Mouse (Mus musculus) heart, adult 8-10 months (tissue): Measurements from ENCODE around the gene Fen1. TPM values are rescaled to one million over a fixed set of nuclear protein-coding genes. Genes with fewer than 3 reads are reported as not detected.
A peak's percentile ranks its signal among the peaks of the same experiment; 100 is the strongest.

Source experiments
- DNase-seq: peaks from one replicate; pipeline ENCODE4 v3.0.0; 2022; ENCODE audit warnings: low spot score
- total RNA-seq, 4 experiments: library from RNA; stranded (reverse); gene quantifications; 2 replicates each; pipeline ENCODE4 v1.2.4; 2022

Gene Fen1
- total RNA-seq, 4 experiments from 2014 or later, result 3.5 to 5.3 (median 4.9) TPM

- no peak for DNase-seq
Observed at GRCm38 (mm10) chr19:10216101-10216500, 12.1 kb upstream of the Fen1 start.

DNA sequence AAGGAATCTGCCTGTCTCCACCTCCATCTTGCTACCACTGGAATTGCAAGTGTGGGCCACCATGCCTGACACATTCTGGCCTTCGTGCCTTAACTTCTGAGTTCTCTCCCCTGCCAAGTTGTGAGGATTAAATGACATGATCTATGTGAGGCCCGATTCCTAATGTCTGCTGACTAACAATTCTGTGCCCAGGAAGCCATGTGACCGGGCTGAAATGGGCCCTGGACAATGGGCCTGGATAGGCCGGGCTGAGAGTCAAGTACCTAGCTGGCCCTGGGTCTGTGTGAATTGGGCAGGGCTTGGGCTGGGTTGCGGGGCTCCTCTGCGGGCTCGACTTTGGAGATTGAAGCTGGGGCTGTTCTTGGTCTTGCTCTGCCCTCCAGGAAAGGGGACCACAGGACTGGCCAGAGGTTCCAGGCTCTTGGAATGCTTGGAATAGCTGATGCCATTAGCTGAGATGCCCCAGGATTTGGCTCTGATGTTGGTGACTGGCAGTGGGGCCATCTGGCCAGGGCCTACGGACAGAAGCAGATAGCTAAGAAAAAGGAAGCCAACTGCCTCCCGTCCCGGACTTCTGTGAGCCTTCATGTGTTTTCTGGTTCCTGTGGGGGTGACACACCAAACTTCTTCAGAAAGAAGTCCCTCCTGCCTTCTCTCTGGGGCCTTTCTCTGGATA lies 10.0 kb upstream of the Fen1 start:
- peak; percentile 55 for DNase-seq

GRCm38 (mm10) chr19:10210885-10211284 lies 6.9 kb upstream of the Fen1 start:
- no peak for DNase-seq

- DNase-seq, result peak; percentile 55
Observed at GRCm38 (mm10) chr19:10208851-10209250, 4.9 kb upstream of the Fen1 start.

GRCm38 (mm10) chr19:10205051-10205450 lies 1.1 kb upstream of the Fen1 start:
- DNase-seq, result no peak

GRCm38 (mm10) chr19:10204616-10205001 lies 640 bp upstream of the Fen1 start:
- DNase-seq, result peak; percentile 57

GRCm38 (mm10) chr19:10203146-10203847 lies 672 bp downstream of the Fen1 start:
- no peak for DNase-seq

DNA sequence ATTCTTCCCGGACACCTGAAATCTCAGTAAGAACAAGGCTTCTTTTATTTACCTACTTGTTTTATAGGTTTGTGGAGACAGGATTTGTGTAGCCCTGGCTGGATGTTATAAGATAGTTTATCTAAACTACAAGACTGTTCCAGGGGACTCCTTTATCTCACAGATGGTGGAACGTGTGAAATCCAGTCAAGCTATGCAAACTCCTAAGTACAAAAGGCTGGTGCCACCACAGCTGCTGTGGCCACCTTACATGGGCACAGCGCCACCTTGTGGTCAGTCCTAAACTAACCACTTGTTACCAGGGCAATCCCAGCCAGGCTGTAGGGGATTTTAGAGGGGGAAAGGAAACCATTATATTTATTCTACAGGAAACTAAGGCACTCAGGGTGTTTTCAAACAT lies 5.2 kb downstream of the Fen1 start:
- DNase-seq, result peak; percentile 75

DNA sequence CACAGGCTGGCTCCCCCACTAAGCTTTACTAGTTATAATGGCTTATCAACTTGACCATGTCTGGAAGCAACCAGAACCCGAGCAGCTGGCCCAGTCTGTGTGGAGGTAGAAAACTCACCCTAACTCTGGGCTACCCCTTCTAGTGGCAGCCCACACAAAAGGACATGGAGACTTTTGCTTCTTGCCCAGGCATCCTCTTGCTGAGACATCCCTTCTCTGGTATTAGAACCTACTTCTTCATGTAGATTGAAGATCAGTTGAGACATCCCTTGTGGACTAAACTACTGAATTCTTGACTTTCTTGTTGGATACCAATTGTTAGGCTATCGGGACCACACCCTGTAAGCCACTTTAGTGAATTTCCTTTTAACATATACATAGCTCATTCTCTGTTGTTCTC lies 5.7 kb downstream of the Fen1 start:
- DNase-seq, result no peak

GRCm38 (mm10) chr19:10197130-10197529 lies 6.8 kb downstream of the Fen1 start:
- no peak for DNase-seq

DNA sequence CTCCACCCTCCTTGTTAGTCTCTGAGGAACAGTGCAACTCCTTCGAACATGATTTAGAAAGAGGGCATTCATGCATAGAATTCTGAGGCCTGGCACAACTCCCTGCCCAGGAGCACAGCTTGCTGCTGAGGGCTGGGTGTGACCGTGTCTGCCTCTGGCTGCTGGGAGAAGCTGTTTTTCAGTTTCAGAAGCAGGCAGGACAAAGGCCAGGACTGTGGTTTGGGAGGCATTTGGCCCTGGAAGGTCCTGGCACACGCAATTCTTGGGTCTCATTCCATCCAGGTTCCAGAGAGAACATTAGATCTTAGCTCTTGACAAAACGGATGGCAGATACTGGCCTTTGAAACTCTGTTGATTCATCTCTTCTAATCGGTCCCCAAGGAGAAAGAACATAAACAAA lies 8.7 kb downstream of the Fen1 start:
- DNase-seq, result no peak

- DNase-seq, result no peak
Observed at GRCm38 (mm10) chr19:10194337-10194736, 9.6 kb downstream of the Fen1 start.

DNA sequence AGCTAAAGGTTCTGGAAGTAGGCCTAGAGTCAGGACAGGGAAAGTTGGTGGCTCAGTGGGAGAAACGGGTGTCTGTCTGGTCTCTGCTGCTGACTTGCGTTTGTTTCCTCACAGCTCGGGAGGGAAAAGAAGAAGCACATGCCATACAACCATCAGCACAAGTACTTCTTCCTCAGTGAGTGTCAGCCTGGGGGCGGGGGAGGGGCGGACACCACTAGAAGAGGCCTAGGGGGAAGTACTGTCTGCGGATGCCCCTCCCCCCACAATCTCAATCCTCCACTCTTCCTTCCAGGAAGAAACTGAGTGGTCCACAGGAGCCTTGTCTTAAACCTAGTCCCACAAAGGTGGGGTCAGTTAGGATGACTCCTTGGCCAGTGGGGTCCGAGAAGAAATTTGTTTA lies 12.6 kb downstream of the Fen1 start:
- no peak for DNase-seq

DNA sequence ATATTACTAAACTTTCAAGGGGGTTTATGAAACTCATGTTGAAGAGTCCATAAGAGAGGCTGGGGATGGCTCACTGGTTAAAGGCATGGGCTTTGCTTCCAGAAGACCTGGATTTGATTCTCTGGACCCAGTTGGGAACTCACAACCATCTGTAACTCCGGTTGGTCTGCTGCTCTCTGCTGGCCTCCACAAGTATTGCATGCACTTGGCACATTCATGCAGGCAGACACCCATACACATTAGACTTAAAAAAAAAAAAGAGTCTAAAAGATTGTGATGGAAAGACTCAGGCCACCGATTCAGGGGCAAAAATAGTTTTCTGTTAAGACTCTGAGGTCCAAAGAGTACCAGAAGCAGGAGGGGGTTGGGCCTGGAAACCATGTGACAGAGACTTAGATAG lies 13.2 kb downstream of the Fen1 start:
- peak; percentile 62 for DNase-seq

DNA sequence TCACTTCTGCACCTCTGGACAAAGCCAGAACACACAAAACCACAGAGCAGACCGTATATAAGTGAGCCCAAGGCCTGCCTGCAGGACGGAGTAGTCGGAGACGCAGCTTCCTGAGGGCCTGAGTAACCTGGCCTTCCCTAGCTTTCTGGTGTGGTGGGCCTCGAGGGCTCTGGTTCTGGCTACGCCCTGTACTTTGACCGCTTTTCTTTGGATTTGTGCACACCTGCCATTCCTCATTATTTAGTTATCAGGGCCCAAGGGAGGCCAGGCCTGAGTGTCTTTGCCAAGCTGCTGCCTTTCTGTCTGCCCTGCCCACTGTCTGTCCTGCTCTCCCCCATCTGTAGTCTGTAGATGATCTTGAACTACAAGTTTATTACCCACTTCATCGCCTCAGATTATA lies 14.0 kb downstream of the Fen1 start:
- no peak for DNase-seq

DNA sequence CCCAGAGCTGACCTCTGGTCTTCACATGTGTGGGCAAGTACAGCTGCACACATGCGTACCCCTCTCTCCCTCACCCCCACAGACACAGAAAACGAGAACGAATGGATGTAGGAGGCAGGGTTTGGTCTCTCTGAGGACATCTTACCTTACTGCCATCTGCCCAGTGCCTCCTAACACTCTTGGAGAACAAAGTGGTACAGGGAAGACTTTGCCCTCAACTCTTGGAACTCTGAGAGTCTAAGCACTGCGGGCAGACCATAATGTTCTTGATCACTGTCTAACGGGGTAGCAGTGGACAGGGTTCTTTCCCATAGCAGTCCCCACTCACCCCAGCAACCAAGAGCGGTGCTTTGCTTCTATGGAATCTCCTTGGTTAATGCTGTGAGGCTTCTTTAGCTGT lies 14.9 kb downstream of the Fen1 start:
- no peak for DNase-seq

DNA sequence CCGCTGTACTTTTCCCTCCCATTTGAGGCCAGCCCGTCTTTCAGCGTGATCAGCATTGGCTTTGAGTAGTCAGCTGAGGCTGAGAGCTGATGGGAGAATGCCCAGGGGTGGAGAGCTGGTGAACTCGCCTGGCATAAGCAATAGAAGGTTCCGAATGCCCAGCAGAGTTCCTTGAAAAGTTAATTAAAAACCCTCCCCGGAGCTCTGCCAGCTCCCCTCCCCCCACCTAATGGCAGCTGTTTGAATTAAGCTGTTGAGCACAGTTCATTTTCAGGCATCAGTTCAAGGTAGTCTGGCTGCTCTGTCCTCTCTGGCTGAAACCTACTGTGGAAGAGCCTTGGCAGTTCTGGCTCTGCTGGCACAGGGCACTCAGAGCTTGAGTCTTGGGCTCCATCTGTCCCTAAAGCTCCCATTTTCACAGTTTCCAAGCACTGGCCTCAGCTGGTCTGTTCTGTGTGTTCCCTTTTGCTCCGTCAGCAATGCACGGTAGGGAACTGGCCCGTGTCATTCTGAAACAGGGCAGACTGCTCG lies 15.6 kb downstream of the Fen1 start:
- DNase-seq, result no peak

DNA sequence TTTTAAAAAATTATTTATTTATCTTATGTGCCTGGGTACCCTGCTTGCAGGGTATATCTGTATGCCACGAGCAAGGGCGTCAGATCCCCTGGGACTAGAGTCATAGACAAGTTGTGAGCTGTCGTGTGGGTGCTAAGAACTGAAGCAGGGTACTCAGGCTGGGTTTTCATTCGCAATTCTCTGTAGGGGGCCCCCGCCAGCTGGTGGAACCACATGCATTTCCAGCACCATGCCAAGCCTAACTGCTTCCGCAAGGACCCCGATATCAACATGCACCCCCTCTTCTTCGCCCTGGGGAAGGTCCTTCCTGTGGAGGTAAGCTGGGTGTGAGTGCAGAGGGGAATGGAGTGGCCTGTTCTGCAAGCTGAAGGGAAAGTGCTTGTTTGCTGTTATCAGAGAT lies 17.4 kb downstream of the Fen1 start:
- no peak for DNase-seq

- DNase-seq, result no peak
Observed at GRCm38 (mm10) chr19:10185876-10186275, 18.1 kb downstream of the Fen1 start.

DNA sequence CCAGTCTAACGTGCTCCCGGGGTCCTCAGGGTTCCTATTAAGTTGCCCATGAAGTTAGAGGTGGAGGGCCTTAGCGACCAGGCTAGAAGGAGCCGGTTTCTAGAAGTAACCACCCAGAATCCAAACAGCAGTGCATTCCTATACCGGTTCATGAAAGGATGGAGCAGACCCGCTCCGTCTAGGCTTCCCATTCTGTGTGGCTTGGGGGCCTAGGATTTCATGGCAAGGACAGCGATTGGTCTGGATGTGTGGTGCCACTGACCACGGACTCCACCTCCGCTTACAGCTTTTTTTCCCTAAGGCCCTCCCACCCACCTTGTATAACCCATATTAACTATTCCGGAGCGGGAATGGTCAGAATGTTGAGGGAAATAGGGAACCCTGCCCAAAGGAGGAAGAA lies 19.9 kb downstream of the Fen1 start:
- no peak for DNase-seq

GRCm38 (mm10) chr19:10183299-10183983 lies 20.5 kb downstream of the Fen1 start:
- peak; percentile 77 for DNase-seq

DNA sequence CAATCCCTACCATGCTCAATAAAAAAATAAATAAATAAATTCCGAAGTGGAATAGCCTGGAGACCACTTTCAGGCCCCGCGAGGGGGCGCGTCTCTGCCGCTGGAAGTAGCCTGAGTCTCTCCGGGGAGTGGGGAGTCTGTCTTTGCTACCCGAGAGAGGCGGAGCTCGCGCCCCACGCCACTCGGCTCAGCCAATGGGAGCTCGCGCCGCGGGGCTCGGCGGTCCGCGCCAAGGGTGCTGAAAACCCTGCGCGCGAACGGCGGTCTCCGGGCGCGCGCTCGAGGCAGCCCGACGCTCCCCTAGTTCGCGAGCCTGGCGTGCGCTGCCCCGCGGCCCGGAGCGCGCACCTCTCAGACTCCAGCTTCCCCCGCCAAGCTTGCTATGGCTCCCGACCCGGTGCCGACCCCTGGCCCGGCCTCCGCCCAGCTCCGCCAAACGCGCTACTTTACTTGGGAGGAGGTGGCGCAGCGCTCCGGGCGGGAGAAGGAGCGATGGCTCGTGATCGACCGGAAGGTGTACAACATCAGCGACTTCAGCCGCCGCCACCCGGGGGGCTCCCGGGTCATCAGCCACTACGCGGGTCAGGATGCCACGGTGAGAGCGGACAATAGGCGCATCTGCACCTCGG lies 21.2 kb downstream of the Fen1 start, which contains the start of gene Fads1:
Fads1 (plus strand) TSS at position 219 of the 629 bp plus-strand sequence.
- DNase-seq, result peak; percentile 89
